Mouse (Mus musculus) forebrain, embryonic 14.5 days (tissue): ENCODE results near the gene Guca1b. TPM values are rescaled to one million over a fixed set of nuclear protein-coding genes. Genes with fewer than 3 reads are reported as not detected.

Source experiments
- ATAC-seq: fragments of 200-750 bp; cut with Nextera tagmentation; 2 replicates; pipeline ENCODE4 v1.8.0; 2017; ENCODE audit warnings: mild to moderate bottlenecking, moderate library complexity
- DNase-seq: peaks from one replicate; pipeline ENCODE4 v3.0.0-alpha.2; 2015; ENCODE audit warnings: low spot score
- H3K27ac ChIP-seq: fragments of 300-500 bp; sonication (generic); 2 replicates; pipeline ENCODE4 v1.5.1; 2014; ENCODE audit warnings: low read depth, mild to moderate bottlenecking, control low read depth, low read length, moderate library complexity
- H3K27me3 ChIP-seq: fragments of 300-500 bp; sonication (generic); replicated peaks from 2 replicates; pipeline ENCODE4 v1.6.1; 2014; ENCODE audit warnings: low read length, control low read depth, mixed read lengths; ENCODE audit not compliant: control insufficient read depth, insufficient read depth
- H3K36me3 ChIP-seq: fragments of 300-500 bp; sonication (generic); 2 replicates; pipeline ENCODE4 v1.6.1; 2014; ENCODE audit warnings: low read length, control low read depth; ENCODE audit not compliant: control insufficient read depth, insufficient read depth
- H3K4me1 ChIP-seq: fragments of 300-500 bp; sonication (generic); 2 replicates; pipeline ENCODE4 v1.6.1; 2014; ENCODE audit warnings: antibody characterized with exemption, low read length, control low read depth; ENCODE audit not compliant: control insufficient read depth, insufficient read depth
- H3K4me2 ChIP-seq: fragments of 300-500 bp; sonication (generic); 2 replicates; pipeline ENCODE4 v1.6.1; 2014; ENCODE audit warnings: mild to moderate bottlenecking, control low read depth, low read length
- H3K4me3 ChIP-seq: fragments of 300-500 bp; sonication (generic); 2 replicates; pipeline ENCODE4 v1.5.1; 2014; ENCODE audit warnings: low read depth, low read length, control low read depth
- H3K9ac ChIP-seq: fragments of 300-500 bp; sonication (generic); 2 replicates; pipeline ENCODE4 v1.6.1; 2014; ENCODE audit warnings: mild to moderate bottlenecking, low read length, control low read depth, moderate library complexity
- H3K9me3 ChIP-seq: fragments of 300-500 bp; sonication (generic); replicated peaks from 2 replicates; pipeline ENCODE4 v1.6.1; 2016; ENCODE audit warnings: low read length, control low read depth, mixed read lengths; ENCODE audit not compliant: control insufficient read depth
- WGBS: fragments of 180-500 bp; shearing (Covaris S2); extraction: QIAGEN DNeasy Blood & Tissue Kit; methylation state at CpG from one replicate; pipeline ENCODE4 v1.1.7; 2014; 5-methylcytosine and 5-hydroxymethylcytosine counted together
- polyA plus RNA-seq: library from polyadenylated mRNA; unstranded; fragments of >200 nt; fragmentation: Nextera tagmentation; extraction: Ambion mirVana; gene quantifications from 2 replicates; pipeline ENCODE4 v1.2.1, GENCODE M21; 2014

Gene Guca1b
- polyA plus RNA-seq, 1 experiment from 2014 or later, result 0.37 TPM

GRCm38 (mm10) chr17:47427316-47427715 is 42.1 kb downstream of the Guca1b start:
- no peak overlapping the region for H3K9ac ChIP-seq
- H3K27ac ChIP-seq, result no peak overlapping the region
- no peaks in the 10 kb centered on the region for H3K36me3 ChIP-seq
- DNase-seq (no peak), ATAC-seq (no peak)
- H3K4me3 ChIP-seq, result no peak overlapping the region
- H3K27me3 ChIP-seq, result no peaks in the 10 kb centered on the region
- no peaks in the 10 kb centered on the region for H3K9me3 ChIP-seq
- WGBS, result 71% methylated on average over 6 of the region's 6 CpGs
- no peak overlapping the region for H3K4me2 ChIP-seq
- no peaks in the 10 kb centered on the region for H3K4me1 ChIP-seq

- 5% methylated on average over 8 of the region's 8 CpGs for WGBS
- peak; percentile 57; the same call in 1 of the 2 replicates for ATAC-seq
- peak; percentile 52 for DNase-seq
Observed at GRCm38 (mm10) chr17:47428831-47429304, 43.7 kb downstream of the Guca1b start.

GRCm38 (mm10) chr17:47430815-47431214 is 45.6 kb downstream of the Guca1b start:
- Histone ChIP-seq H3K9me3 (no peaks in the 10 kb centered on the region), H3K9ac (no peak overlapping the region), H3K4me3 (no peak overlapping the region), H3K4me1 (no peaks in the 10 kb centered on the region), H3K36me3 (no peaks in the 10 kb centered on the region), H3K4me2 (no peak overlapping the region), H3K27me3 (peaks cover 9% of the 10 kb centered on the region), H3K27ac (no peak overlapping the region)
- WGBS, result 66% methylated on average over 5 of the region's 5 CpGs
- ATAC-seq, result no peak
- DNase-seq, result no peak

More at GRCm38 (mm10) chr17:47428831-47429304, 43.7 kb downstream of the Guca1b start:
- Histone ChIP-seq H3K9ac (no peak overlapping the region), H3K36me3 (no peaks in the 10 kb centered on the region), H3K9me3 (no peaks in the 10 kb centered on the region), H3K4me1 (no peaks in the 10 kb centered on the region), H3K27ac (no peak overlapping the region), H3K27me3 (no peaks in the 10 kb centered on the region), H3K4me2 (no peak overlapping the region), H3K4me3 (no peak overlapping the region)

DNA sequence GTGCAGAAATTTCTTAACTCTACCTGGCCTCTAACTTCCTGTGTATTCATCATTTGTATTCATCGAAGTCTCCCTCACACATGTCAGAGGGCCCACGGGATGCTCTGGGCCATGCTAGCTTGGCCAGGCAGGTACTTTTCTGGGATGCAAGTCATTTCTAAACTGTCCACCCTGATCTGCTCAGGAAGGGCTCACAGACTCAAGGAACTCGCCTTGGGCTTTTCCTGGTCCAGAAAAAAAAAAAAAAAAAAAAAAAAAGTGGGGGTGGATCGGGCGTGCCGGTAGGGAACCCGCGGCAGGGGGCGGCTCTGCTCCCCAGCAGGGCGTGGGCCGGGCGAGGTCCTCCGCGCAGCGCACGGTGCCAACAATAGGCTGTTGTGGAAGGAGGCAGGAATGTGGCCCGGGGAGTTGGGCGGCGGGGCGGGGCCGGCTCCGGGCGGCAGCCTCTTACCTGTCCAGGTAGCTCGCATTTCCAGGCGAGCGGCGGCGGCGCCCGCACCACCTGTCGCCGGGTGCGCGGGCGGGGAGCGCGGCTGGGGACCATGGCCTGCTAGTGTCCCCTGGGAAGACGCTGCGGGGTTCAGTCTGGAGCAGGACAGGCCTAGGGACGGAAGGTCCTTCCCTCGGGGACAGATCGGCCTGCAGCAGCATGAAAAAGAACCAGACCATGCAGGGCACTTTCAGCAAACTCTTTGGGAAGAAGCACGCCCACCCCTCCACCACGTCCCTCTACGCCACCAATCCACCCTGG is 51.1 kb downstream of the Guca1b start, which contains the start of gene AI661453:
AI661453 (plus strand) TSS at position 460 of the 751 bp plus-strand sequence.
- H3K4me1 ChIP-seq, result peaks cover 6% of the 10 kb centered on the region; the same call in 1 of the 2 replicates
- DNase-seq, result no peak
- no peaks in the 10 kb centered on the region for H3K36me3 ChIP-seq
- H3K4me2 ChIP-seq, result peak within 1 kb of the TSS; percentile 52
- under 1% methylated on average over 40 of the region's 45 CpGs for whole genome bisulfite sequencing
- ATAC-seq, result no peak
- H3K27me3 ChIP-seq, result peaks cover 45% of the 10 kb centered on the region
- peak within 1 kb of the TSS; percentile 29 for H3K4me3 ChIP-seq
- H3K9ac ChIP-seq, result peak within 1 kb of the TSS; percentile 35; the same call in 1 of the 2 replicates
- no peak within 1 kb of the TSS for H3K27ac ChIP-seq
- no peaks in the 10 kb centered on the region for H3K9me3 ChIP-seq

DNA sequence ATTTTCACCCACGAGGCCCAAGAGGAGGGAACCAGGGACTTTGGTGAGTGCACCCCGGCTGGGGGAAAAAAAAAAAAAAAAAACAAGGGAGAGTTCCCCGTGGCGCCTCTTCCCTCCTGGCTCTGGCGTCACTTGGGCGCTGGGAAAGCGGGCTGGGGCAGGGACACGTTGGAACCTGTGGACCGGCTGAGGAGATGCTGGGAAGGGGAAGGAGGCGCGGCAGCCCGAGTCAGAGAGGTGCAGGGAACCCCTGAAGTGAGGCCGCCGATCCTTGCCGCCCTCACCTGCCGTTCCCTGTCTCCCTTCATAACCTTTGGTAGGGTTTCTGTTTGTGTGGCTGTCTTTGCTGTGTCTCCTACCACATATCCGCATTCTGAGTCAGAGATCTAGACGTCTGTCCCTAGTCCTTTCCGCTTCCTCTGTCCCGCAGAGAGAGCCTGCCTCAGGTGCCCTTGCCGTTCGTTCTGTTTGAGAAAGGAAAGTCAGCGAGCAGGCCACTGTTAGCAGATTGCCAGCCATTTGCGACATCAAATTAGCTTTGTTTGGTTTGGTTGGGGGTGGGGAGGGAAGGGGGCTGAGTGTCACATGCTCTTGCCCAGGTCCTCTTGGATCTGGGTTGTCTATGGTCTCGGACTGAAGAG is 51.8 kb downstream of the Guca1b start, which contains the start of gene 1700001C19Rik:
1700001C19Rik (minus strand) TSS at position 470 of the 641 bp plus-strand sequence.
- H3K27me3 ChIP-seq, result peaks cover 45% of the 10 kb centered on the region
- DNase-seq, result no peak
- WGBS, result 2% methylated on average over 24 of the region's 25 CpGs

GRCm38 (mm10) chr17:47438611-47439010 is 53.4 kb downstream of the Guca1b start:
- Histone ChIP-seq H3K4me2 (no peak overlapping the region), H3K27me3 (peaks cover 45% of the 10 kb centered on the region), H3K9ac (no peak overlapping the region), H3K9me3 (no peaks in the 10 kb centered on the region), H3K4me1 (peaks cover 6% of the 10 kb centered on the region; the same call in 1 of the 2 replicates), H3K36me3 (no peaks in the 10 kb centered on the region), H3K27ac (no peak overlapping the region), H3K4me3 (no peak overlapping the region)
- DNase-seq (no peak), ATAC-seq (no peak)
- 67% methylated on average over 6 of the region's 6 CpGs for WGBS

More for the DNA sequence above, 51.8 kb downstream of the Guca1b start, which contains the start of gene 1700001C19Rik:
- Histone ChIP-seq H3K4me3 (peak within 1 kb of the TSS; percentile 29), H3K9me3 (no peaks in the 10 kb centered on the region), H3K9ac (peak within 1 kb of the TSS; percentile 35; the same call in 1 of the 2 replicates), H3K4me2 (peak within 1 kb of the TSS; percentile 52), H3K27ac (no peak within 1 kb of the TSS), H3K36me3 (no peaks in the 10 kb centered on the region), H3K4me1 (peaks cover 6% of the 10 kb centered on the region; the same call in 1 of the 2 replicates)
- no peak for ATAC-seq

DNA sequence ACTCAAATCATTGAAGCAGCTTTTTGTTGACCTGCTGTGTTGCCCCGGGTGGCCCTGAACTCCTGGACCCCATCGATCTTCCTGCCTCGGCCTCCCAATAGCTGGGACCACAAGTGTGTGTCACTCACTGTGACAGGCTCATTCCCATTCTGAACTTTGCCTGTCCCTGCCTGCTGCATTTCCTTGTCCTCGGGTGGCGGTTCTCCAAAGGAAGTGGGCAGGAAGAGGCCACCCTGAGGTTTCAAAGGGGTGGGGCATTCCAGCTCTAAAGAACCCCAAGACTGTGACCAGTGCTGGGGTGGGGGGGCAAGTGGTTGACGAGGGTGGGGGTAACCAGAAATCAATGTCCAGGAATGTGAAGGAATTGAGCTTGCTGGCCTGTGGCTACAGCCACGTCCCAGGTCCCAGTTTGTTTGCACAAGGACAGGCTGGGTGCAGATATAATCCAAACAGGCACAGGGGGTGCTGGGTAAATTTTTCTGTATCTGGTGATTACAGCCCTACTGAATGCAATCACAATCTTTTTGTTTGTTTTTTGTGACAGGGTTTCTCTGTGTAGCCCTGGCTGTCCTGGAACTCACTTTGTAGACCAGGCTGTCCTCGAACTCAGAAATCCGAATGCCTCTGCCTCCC is 54.3 kb downstream of the Guca1b start:
- no peak for ATAC-seq
- H3K4me2 ChIP-seq, result no peak overlapping the region
- peaks cover 6% of the 10 kb centered on the region; the same call in 1 of the 2 replicates for H3K4me1 ChIP-seq
- WGBS, result 51% methylated on average over 9 of the region's 9 CpGs
- H3K27me3 ChIP-seq, result peaks cover 45% of the 10 kb centered on the region
- H3K36me3 ChIP-seq, result no peaks in the 10 kb centered on the region
- no peak overlapping the region for H3K4me3 ChIP-seq
- H3K27ac ChIP-seq, result no peak overlapping the region
- H3K9me3 ChIP-seq, result no peaks in the 10 kb centered on the region
- H3K9ac ChIP-seq, result no peak overlapping the region
- no peak for DNase-seq

- ATAC-seq (no peak), DNase-seq (peak; percentile 24)
- Histone ChIP-seq H3K27me3 (peaks cover 38% of the 10 kb centered on the region), H3K9me3 (no peaks in the 10 kb centered on the region), H3K9ac (no peak overlapping the region), H3K27ac (no peak overlapping the region), H3K4me1 (peaks cover 6% of the 10 kb centered on the region; the same call in 1 of the 2 replicates), H3K36me3 (no peaks in the 10 kb centered on the region), H3K4me3 (no peak overlapping the region), H3K4me2 (no peak overlapping the region)
- WGBS, result 2% methylated on average over 9 of the region's 9 CpGs
Observed at GRCm38 (mm10) chr17:47440359-47440890, 55.2 kb downstream of the Guca1b start.
